In genomic region chr17:34836856-34837221, GRCm38 (mm10) we compare ENCODE assay signal across 8 mouse cellular contexts. TPM values are rescaled to one million over a fixed set of nuclear protein-coding genes. Genes with fewer than 3 reads are reported as not detected.
DNase-seq lines count a peak whose midpoint lies in the region; ATAC-seq lines count a peak whose summit lies in the region.

Gene Stk19 (minus strand): TSS chr17:34836945.
Gene Dxo (plus strand): TSS chr17:34837019.

- H3K4me1 ChIP-seq in hindbrain, embryonic 11.5 days (replicated peaks; ENCODE audit: control insufficient read depth, insufficient read depth, low read length) = peaks cover 14% of the 10 kb centered on the region

- H3K9me3 ChIP-seq in hindbrain, embryonic 11.5 days (ENCODE audit: control insufficient read depth, low read length) = no peaks in the 10 kb centered on the region

- peak; percentile 96 for DNase-seq in Muller cell, postnatal 12 days (ENCODE audit: inconsistent ontology term)
- DNase-seq in cerebellum, adult 9-11 months = peak; percentile 96
- DNase-seq in frontal cortex, adult 2 months (ENCODE audit: extremely low spot score in 1 of 2, low spot score in 1 of 2) = peak; percentile 97 to 99
- DNase-seq in hindbrain, embryonic 11.5 days (ENCODE audit: low spot score) = peak; percentile 97
- peak; percentile 97 for DNase-seq in layer of hippocampus, postnatal 10 days (ENCODE audit: low spot score in 2 of 2)
- DNase-seq in lung, postnatal 10 days = peak; percentile 97
- DNase-seq in ovary, postnatal 36 days (ENCODE audit: low spot score) = peak; percentile 94
- DNase-seq in thymus, postnatal 25 days = peak; percentile 93

- H3K27me3 ChIP-seq in hindbrain, embryonic 11.5 days (ENCODE audit: control insufficient read depth, insufficient read depth, low read length) = no peaks in the 10 kb centered on the region

- under 1% methylated on average over 40 of the region's 40 CpGs for WGBS in hindbrain, embryonic 11.5 days

- H3K36me3 ChIP-seq in hindbrain, embryonic 11.5 days (ENCODE audit: control insufficient read depth, insufficient read depth, low read length) = peaks cover 12% of the 10 kb centered on the region; the same call in 1 of the 2 replicates

- H3K4me3 ChIP-seq in hindbrain, embryonic 11.5 days (ENCODE audit: low read depth, low read length) = peak within 1 kb of the TSS; percentile 74

- H3K27ac ChIP-seq in hindbrain, embryonic 11.5 days (ENCODE audit: low read depth, low read length) = peak within 1 kb of the TSS; percentile 67

- peak; percentile 94 for ATAC-seq in hindbrain, embryonic 11.5 days (ENCODE audit: low FRiP score)

- H3K9ac ChIP-seq in hindbrain, embryonic 11.5 days (ENCODE audit: low read depth, low read length) = peak within 1 kb of the TSS; percentile 72

- peak within 1 kb of the TSS; percentile 81 for H3K4me2 ChIP-seq in hindbrain, embryonic 11.5 days (replicated peaks; ENCODE audit: low read depth, low read length)

RNA-seq across cellular contexts. Expression of gene Stk19, which starts in this region (rescaled TPM):
- polyA plus RNA-seq in frontal cortex, adult 2 months (2012; rRNA removed) = 71.8 and 77.6 TPM in 2 replicates
- polyA plus RNA-seq in hindbrain, embryonic 11.5 days (2014; fragmentation: Nextera tagmentation; extraction: Ambion mirVana) = 21.7 and 22.7 TPM in 2 replicates
- total RNA-seq in layer of hippocampus, postnatal 10 days (2021) = 10 to 100 TPM; 63.6 to 64.2 TPM

RNA-seq across cellular contexts. Expression of gene Dxo, which starts in this region (rescaled TPM):
- polyA plus RNA-seq in frontal cortex, adult 2 months (2012; rRNA removed) = 47.3 and 56.4 TPM in 2 replicates
- polyA plus RNA-seq in hindbrain, embryonic 11.5 days (2014; fragmentation: Nextera tagmentation; extraction: Ambion mirVana) = 58.6 and 64.9 TPM in 2 replicates
- total RNA-seq in layer of hippocampus, postnatal 10 days (2021) = 10 to 100 TPM; 36.1 to 39.9 TPM

Comparison
In these comparisons a context has a peak if more than half of its experiments do, and no peak if none do; other contexts are left out.
1. Peak in every context shown above with its lines: DNase-seq, ATAC-seq, H3K4me3 ChIP-seq and H3K27ac ChIP-seq.